Mouse (Mus musculus): ENCODE results near the gene Tmem151a. TPM values are rescaled to one million over a fixed set of nuclear protein-coding genes. Genes with fewer than 3 reads are reported as not detected.

Tmem151a gene
- total RNA-seq, 2 experiments from 2014 or later: 124 to 128 TPM

DNA sequence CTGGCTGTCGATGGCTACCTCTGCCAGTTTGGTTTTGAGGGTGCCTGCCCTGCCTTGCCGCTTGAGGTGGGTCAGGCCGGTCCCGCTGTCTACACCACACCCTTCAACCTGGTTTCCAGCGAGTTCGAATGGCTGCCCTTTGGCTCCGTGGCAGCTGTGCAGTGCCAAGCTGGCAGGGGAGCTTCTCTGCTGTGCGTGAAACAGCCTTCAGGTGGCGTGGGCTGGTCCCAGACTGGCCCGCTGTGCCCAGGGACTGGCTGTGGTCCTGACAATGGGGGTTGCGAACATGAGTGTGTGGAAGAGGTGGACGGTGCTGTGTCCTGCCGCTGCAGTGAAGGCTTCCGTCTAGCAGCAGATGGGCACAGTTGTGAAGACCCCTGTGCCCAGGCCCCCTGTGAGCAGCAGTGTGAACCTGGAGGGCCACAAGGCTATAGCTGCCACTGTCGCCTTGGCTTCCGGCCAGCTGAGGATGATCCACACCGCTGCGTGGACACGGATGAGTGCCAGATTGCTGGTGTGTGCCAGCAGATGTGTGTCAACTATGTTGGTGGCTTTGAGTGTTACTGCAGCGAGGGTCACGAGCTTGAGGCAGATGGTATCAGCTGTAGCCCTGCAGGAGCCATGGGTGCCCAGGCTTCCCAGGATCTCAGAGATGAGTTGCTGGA, 16.6 kb downstream of the Tmem151a start:
- DNase-seq (ENCODE audit: low spot score in 2 of 2): no peak

DNA sequence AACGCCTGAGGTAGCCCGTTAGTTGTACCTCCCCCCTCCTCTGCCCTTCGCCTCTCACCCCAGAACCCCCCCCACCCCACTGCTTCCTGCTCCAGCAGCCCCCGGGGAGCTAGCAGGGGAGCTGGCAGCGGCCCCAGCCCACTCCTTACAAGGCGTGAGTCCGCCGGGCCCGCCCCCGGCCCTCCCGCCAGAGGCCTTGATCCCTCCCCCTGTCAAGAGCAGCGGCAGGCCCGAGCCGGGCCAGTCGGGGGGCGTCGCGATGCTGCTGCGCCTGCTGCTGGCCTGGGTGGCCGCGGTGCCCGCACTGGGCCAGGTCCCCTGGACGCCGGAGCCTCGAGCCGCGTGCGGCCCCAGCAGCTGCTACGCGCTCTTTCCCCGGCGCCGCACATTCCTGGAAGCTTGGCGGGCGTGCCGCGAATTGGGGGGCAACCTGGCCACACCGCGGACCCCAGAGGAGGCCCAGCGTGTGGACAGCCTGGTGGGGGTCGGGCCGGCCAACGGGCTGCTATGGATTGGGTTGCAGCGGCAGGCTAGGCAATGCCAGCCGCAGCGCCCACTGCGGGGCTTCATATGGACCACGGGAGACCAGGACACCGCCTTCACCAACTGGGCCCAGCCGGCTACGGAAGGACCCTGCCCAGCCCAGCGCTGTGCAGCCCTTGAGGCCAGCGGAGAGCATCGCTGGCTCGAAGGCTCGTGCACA, 17.3 kb downstream of the Tmem151a start, which contains the start of gene Cd248:
Cd248 (plus strand) TSS at position 212 of the 703 bp plus-strand sequence.
- DNase-seq (ENCODE audit: low spot score in 2 of 2): no peak

DNA sequence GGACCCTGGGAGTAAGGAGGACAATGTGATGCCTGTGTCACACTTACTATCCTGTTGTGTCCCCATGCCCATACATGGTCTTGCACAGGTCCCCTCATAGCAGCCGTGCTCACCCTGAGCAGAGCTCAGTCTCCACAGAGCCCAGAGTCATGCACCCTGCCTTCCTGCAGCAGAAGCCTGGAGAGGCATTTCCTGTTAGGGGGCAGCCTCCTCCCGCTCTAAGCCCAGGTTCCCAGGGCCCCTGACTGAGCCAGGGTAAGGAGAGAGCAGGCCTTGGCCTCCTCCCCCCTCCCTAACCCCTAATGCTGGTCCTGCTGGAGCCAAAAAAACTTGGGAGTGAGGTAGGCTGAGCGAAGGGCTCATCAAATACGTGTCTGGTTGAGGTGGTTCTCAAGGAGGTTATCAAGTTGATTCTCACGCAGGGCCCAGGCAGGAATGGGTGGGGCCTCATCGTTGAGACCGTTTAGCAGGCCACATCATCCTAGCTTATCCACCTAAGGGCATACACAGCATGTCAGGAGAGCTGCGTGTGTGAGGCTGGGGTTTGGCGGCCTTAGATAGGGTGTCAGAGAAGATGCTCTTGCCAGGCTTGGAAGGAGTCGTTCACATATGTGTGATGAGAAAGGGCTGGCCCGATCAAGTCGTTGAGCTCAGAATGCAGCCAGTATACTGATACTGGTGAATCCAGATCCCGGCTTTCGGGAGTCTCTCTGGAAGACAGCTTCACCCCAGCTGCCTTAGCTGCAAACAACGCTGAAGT, 18.1 kb downstream of the Tmem151a start:
- DNase-seq (ENCODE audit: low spot score in 2 of 2): no peak

DNA sequence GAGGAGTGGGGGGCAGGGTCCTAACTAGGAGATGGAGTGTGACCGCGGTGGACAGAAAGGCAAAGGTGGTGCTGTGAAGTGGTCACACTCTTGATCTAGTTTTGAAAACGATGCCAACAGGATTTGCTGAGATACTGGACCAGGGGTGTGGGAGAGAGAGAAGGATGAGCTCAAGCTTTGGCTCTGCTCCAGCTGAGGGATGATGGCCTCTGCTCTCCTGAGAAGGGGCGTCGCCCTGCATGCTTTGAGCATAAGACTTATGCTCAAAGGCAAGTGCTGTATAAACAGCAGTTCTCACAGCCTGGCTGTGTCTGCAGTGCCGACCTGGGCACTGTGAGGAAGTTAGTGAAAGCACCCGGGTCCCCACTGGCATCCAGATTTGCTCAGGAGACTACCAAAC, 20.2 kb downstream of the Tmem151a start:
- DNase-seq (ENCODE audit: low spot score in 2 of 2): no peak

DNA sequence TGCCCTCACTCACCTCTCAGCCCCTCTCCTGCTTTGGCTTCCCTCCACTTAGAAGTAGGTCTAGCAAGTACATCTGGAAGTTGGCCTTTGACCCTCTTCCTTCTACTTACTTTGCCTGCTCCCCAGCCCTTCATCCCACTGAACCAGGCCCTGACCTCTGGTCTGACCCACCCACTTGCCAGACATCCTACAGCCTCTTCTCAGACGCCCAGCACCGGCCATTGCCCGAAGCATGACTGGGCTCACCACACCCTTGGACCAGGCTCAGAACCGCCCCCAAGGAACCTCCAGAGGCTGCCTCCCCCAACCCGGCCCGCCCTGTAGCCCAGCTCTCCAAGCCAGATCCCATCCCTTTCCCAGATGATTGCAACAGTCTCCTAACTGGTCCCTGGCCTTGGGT, 22.9 kb downstream of the Tmem151a start:
- no peak for DNase-seq (ENCODE audit: low spot score in 2 of 2)

DNA sequence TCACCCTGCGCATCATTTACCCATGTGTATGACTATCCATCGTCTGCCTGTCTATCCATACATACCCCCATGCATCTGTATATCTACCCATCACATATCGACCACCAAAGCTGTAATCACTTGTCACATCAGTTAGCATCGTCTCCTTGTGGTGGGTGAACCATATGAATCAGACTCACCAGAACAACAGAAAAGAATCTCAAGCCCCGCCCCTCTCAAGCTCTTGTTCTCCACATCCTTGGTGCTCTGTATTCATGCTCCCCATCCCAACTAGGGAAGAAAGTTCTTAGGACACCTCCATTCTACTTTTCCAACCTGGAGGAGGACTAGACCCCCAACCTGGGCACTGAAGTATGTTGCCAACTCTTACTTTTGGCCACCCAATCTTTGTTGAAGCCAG, 23.3 kb downstream of the Tmem151a start:
- no peak for DNase-seq (ENCODE audit: low spot score in 2 of 2)

DNA sequence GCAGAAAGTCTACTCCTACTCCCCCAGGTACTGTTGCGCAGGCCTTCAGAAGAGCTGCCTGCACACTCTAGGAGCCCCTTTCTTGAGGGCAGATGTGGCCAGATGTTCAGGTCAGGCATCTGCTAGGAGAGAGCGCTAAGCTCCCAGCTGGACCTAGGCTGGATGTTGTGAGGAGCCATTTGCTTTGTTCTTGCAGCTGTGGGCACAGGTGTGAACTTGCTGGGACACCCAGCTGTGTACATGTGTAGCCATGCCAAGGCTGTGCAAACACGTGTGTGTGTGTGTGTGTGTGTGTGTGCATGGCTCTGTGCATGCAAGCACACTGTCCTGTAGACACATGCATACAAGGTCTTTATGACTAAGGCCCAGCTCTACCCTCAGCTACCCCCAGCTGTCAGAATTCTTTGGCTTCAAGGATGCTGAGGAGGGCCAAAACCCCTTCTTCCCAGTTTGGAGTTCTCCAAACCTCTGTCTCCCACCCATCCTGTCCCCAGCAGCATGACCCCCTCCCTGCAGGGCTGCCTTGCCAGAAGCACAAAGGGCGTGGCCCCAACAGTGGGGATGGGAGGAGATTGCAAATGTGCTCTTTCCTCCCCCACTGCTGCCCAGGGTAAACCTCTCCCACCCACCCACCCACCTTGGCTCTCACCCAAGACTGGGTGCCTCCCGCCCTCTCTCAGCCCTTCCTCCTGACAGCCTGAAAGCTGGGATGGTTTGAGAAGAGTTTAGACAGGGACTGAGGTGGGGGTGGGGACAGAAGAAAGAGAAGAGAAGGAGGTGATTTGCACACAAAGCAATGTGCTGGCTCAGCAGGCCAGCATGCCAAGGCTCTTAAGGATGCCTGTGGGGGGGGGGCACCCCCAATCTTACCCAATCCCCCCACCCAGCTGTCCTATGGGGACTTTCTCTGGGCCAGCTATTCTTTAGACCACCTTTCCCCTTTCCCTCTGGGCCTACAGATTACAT, 24.7 kb downstream of the Tmem151a start:
- DNase-seq (ENCODE audit: low spot score in 2 of 2): no peak

DNA sequence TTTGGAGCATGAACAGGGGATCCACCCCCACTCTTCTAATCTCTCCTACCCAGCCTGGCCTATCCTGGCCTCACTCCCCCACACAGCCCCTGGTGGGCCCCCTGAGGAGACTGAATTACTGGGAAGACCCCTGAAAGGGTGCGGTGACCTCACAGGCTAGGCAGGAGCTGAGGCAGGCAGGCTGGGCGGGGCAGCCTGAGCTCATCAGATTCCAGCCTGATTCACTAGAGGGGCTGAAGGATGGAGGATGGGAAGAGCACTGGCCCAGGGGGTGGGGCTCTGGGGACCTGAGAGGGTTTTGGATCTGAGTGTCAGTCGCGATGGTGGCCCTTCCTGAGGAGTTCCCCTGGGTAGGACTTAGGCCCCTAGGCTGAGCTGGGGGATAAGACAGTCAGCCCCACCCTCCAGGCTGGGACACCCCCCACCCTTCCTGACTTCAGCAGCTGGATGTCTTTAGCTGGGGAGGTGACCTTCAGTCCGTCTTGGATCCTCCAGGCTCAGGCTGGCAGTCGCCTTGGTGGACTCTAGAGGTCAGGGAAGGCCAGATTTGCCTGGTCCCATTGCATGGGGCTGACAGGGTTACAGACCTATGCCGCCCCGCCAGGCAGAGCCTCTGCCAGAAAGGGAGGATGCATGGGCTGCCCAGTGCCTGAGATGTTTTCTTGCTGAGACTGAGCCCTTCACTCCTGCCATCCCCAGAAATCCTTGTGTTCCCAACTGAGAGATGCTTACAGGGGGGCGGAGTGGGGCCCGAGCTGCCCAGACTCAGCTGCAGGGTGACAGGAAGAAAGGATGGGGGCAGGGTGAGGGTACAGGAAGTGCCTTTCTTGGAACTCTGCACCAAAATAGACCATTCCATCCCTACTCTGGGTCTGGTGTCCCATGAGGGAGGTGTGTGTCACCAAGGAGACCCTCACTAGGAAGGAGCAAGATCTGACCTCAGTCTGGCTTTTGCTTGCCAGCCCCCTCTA, 26.2 kb downstream of the Tmem151a start:
- no peak for DNase-seq (ENCODE audit: low spot score in 2 of 2)

DNA sequence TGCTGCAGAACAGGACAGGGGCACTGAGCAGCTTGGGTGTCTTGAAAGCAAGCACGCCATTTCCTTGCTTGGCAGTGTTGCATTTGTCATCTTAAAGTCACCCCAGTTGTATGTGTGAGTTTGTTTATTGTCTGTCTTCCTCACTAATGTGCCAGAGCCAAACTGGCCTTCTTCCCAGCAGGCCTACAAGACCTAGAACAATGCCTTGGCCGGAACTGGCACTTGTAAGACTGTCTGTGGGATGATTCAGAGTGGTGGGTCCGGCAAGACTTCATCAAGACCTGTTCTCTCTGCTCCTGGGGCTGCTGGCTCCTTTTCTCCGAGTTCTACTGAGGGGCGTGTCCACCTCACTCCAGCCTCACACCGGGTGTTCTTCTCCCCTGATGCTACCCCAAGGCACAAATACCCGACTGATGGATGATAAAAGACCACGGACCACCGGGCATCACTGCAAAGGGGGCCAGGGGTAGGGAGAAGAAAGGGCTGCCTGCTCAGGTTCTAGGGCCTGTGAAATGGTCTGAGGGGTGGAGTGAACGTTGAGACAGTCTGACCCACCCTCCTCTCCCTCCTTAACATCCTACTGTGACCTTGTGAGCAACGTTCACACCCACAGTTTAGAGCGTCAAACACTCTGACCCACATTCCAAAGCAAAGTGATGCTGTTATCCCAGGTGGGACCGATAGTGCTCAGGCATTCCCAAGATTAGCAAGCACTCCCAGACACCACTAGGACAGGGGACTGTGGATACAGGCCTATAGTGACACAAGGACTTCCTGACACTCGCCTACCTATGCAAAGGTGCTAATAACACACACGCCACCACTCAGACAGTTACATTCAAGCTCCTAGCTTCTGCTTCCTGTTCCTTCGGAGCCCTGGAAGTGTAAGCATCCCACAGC, 27.2 kb downstream of the Tmem151a start:
- DNase-seq (ENCODE audit: low spot score in 2 of 2): no peak

DNA sequence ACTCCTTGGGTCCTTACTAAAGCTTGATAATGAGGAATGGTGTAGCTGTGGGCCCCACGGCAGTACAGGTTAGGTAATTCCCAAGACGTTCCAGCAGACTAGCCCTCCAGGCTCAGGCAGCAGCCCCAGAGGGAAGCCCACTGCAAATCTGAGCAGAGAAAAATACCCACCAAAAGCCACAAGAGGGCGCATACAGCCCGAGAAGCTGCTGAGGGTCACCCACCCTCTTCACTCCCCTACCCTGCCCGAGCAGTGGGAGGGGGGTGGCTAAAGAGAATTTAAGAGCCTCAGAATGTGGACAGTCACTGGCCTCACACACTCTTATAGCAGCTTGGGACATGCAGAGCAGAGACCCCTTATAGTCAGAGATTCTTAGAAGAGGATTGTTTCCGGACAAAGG, 29.1 kb downstream of the Tmem151a start:
- DNase-seq (ENCODE audit: low spot score in 2 of 2): no peak

DNA sequence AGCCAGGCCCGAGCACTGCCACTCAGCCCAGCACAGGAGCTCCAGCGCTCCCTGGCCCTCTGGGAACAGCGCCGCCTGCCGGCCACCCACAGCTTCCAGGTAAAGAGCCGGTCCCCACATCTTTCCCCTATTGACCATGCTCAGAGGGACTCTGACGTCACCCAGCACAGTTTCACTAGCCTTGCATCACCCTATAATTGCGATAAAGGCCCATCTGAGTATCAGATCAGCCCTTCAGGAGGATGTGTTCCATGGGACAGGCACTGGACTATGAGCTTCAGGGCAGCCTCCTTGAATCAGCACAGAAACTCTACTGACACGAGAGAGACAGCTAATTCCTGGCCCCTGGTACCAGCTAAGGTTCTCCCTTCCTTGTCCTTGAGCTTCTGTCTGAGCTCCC, 31.4 kb downstream of the Tmem151a start:
- no peak for DNase-seq (ENCODE audit: low spot score in 2 of 2)

DNA sequence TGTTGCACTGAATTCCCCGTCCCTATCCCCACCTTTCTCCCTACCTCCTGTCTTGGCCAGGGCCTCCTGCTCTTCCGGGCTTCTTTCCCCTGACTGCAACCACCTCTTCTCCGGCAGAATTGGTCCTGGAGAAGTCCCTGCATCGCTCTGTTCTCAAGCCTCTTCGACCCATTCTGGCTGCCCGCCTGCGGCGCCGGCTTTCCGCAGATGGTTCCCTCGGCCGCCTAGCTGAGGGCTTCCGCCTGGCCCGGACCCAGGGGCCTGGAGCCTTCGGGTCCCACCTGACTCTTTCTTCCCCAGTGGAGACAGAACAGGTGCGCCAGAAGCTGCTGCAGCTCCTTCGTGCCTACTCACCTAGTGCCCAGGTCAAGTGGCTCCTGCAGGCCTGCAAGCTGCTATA, 32.5 kb downstream of the Tmem151a start:
- no peak for DNase-seq (ENCODE audit: low spot score in 2 of 2)

DNA sequence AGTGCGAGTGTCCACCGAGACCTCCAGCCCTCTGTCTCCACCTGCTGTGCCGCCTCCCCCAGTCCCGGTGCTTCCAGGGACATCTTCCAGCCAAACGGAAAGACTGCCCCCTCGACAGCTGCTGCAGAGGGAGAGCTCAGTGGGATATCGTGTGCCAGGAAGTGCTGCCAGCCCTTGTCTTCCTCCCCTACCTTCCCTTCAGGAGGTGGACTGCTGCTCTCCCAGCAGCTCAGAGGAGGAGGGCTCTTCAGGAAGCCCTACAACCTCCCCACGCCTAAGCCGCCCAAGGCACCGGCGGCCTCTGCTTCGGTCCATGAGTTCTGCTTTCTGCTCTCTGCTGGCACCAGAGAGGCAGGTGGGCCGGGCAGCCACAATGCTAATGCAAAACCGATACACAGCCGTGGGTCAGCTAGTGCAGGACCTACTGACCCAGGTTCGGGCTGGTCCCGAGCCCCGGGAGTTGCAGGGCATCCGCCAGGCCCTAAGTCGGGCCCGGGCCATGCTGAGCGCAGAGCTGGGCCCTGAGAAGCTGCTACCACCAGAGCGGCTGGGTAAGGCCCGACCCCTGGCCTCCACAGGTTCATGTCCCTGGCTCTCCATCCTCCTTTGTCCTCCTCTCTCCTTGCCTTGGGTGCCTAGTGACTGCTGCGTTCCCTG, 33.0 kb downstream of the Tmem151a start:
- peak; percentile 55 to 65 for DNase-seq (ENCODE audit: low spot score in 2 of 2)

DNA sequence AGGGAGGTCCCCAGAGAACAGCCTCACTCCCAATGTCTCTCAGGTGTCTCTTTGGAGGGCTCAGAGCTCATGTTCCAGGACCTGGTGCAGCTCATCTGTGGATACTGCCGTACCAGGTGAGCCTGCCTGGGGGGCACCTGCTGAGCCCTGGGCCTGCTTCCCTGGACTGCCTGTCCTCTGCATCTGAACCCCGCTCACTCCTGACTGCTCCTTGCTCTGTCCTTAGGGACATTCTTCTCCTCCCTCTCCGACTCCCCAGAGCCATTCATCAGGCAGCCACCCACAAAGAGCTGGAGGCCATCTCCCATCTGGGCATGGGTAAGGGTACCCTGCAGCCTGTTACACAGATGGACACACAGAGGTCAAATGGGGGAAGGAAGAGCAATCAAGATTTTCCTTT, 33.8 kb downstream of the Tmem151a start:
- no peak for DNase-seq (ENCODE audit: low spot score in 2 of 2)

DNA sequence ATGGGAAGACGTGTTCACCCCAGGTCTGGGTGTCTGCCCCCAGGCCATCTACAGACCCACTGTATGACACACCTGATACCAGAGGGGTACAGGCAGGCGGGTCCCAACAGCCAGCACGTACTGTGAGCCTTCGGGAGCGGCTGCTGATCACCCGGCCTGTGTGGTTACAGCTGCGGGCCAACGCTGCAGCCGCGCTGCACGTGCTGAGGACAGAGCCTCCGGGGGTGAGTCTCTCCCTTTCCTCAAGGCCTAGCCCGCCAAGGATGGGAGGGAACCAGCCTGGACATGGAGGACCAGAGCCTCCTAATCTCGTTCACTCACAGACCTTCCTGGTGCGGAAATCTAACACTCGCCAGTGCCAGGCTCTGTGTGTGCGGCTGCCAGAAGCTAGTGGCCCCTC, 34.3 kb downstream of the Tmem151a start:
- DNase-seq (ENCODE audit: low spot score in 2 of 2): no peak

DNA sequence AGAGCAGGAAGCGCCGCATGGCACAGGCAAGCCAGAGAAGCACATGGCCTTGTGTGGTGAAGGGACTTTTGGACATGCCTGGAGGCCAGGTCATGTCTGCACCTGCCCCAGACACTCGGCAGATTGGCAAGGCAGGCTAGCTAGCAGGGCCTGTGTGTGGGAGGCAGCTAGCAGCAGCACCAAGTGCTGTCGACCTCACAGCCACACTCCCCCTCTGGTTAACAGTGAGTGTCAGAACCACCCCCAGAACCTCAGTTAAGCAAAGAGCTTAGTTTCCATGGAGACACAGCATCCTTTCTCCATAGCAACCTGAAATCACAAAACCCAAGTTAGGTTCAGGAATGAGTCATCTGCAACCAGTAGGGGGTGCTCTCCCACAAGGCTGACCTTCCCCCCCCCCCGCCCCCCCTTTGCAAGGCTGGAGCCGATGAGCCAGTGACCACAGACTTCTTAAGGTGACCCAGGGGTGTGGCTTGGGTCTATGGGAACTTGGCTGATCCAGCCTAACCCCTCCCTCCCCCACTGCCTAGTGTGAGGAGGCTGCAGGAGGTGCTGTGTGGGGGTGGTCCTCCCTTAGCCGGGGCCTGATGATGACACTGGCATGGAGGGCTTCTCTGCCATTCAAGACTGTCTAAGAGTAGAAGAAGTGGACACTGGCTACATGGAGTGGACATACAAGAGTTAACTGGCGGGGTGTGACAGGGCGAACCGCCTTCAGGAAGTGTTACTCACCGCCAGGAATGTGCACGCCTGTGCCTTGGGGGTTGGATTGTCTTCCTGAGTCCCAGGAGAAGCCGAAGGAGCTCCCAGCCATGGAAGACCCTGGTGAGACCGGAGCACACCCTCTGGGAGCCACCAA, 35.1 kb downstream of the Tmem151a start, which contains the start of gene Rin1:
Rin1 (plus strand) TSS at position 435 of the 859 bp plus-strand sequence.
- DNase-seq (ENCODE audit: low spot score in 2 of 2): peak; percentile 79 to 92

DNA sequence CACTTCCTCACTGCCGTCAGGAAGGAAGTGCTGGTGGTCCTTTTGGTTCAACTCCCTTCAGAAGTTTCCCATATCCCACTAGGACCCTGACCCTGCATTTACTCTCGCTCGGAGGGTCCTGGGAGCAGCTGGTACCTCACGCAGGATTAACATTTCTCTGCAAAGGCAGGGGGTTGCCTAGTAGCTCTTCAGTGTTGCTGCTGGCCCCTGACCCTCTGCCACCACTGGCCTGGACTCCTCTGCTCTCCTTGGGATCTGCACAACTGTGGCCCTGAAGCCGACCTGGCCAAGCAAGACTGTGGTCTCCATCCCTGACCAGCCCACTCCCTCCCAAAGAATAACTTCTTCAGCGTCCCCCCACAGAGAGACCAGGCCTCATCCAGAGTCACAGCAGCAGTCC, 36.0 kb downstream of the Tmem151a start:
- DNase-seq (ENCODE audit: low spot score in 2 of 2): no peak
